Mouse (Mus musculus): Measurements from ENCODE around the gene Papln. TPM values are rescaled to one million over a fixed set of nuclear protein-coding genes. Genes with fewer than 3 reads are reported as not detected.
A peak's percentile ranks its signal among the peaks of the same experiment; 100 is the strongest.

The Papln gene
- polyA plus RNA-seq, 1 experiment from 2014 or later: 0.53 TPM

- H3K27ac ChIP-seq (ENCODE audit: low read depth, low read length): no peak overlapping the region
- no peaks in the 10 kb centered on the region for H3K36me3 ChIP-seq (ENCODE audit: control insufficient read depth, insufficient read depth, low read length)
- WGBS: 13% methylated on average over 4 of the region's 4 CpGs
- peaks cover 27% of the 10 kb centered on the region for H3K4me1 ChIP-seq (ENCODE audit: control insufficient read depth, insufficient read depth, low read length)
- no peaks in the 10 kb centered on the region for H3K27me3 ChIP-seq (ENCODE audit: control insufficient read depth, insufficient read depth, low read length)
- H3K9ac ChIP-seq (ENCODE audit: low read depth, low read length): no peak overlapping the region
- no peak overlapping the region for H3K4me2 ChIP-seq (replicated peaks; ENCODE audit: low read depth, low read length)
- no peak for ATAC-seq (ENCODE audit: low FRiP score, low TSS enrichment)
- H3K9me3 ChIP-seq (ENCODE audit: control insufficient read depth, low read length): no peaks in the 10 kb centered on the region
- H3K4me3 ChIP-seq (ENCODE audit: low read length): no peak overlapping the region
Measured at GRCm38 (mm10) chr12:83762706-83763105, 728 bp upstream of the Papln start.

GRCm38 (mm10) chr12:83764044-83764365 lies 571 bp downstream of the Papln start:
- Histone ChIP-seq H3K4me2 (replicated peaks; ENCODE audit: low read depth, low read length) (peak overlapping the region; percentile 64), H3K36me3 (ENCODE audit: control insufficient read depth, insufficient read depth, low read length) (no peaks in the 10 kb centered on the region), H3K4me1 (ENCODE audit: control insufficient read depth, insufficient read depth, low read length) (peaks cover 40% of the 10 kb centered on the region), H3K27ac (ENCODE audit: low read depth, low read length) (no peak overlapping the region), H3K27me3 (ENCODE audit: control insufficient read depth, insufficient read depth, low read length) (no peaks in the 10 kb centered on the region), H3K9ac (ENCODE audit: low read depth, low read length) (0 out of 2 replicates have a peak overlapping the region, but pooled peaks have one; percentile 47), H3K4me3 (ENCODE audit: low read length) (peak overlapping the region; percentile 27), H3K9me3 (ENCODE audit: control insufficient read depth, low read length) (no peaks in the 10 kb centered on the region)
- no peak for ATAC-seq (ENCODE audit: low FRiP score, low TSS enrichment)
- 7% methylated on average over 14 of the region's 14 CpGs for WGBS

- Histone ChIP-seq H3K4me1 (ENCODE audit: control insufficient read depth, insufficient read depth, low read length) (peaks cover 43% of the 10 kb centered on the region), H3K4me2 (replicated peaks; ENCODE audit: low read depth, low read length) (peak overlapping the region; percentile 64; the same call in 1 of the 2 replicates), H3K4me3 (ENCODE audit: low read length) (no peak overlapping the region), H3K36me3 (ENCODE audit: control insufficient read depth, insufficient read depth, low read length) (no peaks in the 10 kb centered on the region), H3K27me3 (ENCODE audit: control insufficient read depth, insufficient read depth, low read length) (no peaks in the 10 kb centered on the region), H3K9ac (ENCODE audit: low read depth, low read length) (no peak overlapping the region), H3K9me3 (ENCODE audit: control insufficient read depth, low read length) (no peaks in the 10 kb centered on the region), H3K27ac (ENCODE audit: low read depth, low read length) (no peak overlapping the region)
- WGBS: 76% methylated on average over 10 of the region's 10 CpGs
- ATAC-seq (ENCODE audit: low FRiP score, low TSS enrichment): no peak
Measured at GRCm38 (mm10) chr12:83764519-83764918, 1.1 kb downstream of the Papln start.

DNA sequence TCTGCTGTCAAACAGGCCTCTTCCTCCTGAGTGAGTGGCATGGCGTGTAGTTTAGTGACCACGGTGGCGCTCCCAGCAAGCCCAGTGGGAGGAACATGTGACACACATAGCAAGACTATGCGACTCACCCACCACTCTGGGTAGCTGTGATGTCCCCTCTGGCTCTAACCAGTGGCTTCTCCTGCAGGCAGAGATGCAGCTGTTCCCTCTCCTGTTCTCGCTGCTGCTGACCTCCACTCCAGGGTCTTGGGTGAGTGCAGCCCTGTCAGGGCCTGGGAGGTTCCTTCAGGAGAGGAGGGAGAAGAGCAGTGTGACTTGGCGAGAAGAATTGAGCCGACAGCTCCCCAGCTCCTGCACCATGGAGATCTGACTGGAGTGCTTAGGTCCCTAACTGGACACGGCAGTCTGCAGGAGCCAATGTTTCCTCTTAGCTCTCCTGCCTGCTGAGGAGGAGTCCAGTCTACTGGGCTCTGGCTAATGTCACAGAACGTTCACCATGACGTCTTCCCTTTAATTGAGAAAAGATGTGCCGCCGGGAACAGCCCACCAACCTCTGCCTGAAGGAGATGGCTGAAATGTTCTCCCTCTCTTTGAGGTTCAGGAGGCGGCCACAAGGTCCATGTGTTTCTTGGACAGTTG lies 2.6 kb downstream of the Papln start:
- Histone ChIP-seq H3K4me2 (replicated peaks; ENCODE audit: low read depth, low read length) (no peak overlapping the region), H3K27ac (ENCODE audit: low read depth, low read length) (no peak overlapping the region), H3K4me1 (ENCODE audit: control insufficient read depth, insufficient read depth, low read length) (peaks cover 56% of the 10 kb centered on the region), H3K36me3 (ENCODE audit: control insufficient read depth, insufficient read depth, low read length) (no peaks in the 10 kb centered on the region), H3K27me3 (ENCODE audit: control insufficient read depth, insufficient read depth, low read length) (no peaks in the 10 kb centered on the region), H3K4me3 (ENCODE audit: low read length) (no peak overlapping the region), H3K9me3 (ENCODE audit: control insufficient read depth, low read length) (no peaks in the 10 kb centered on the region), H3K9ac (ENCODE audit: low read depth, low read length) (no peak overlapping the region)
- 80% methylated on average over 13 of the region's 13 CpGs for WGBS
- no peak for ATAC-seq (ENCODE audit: low FRiP score, low TSS enrichment)

DNA sequence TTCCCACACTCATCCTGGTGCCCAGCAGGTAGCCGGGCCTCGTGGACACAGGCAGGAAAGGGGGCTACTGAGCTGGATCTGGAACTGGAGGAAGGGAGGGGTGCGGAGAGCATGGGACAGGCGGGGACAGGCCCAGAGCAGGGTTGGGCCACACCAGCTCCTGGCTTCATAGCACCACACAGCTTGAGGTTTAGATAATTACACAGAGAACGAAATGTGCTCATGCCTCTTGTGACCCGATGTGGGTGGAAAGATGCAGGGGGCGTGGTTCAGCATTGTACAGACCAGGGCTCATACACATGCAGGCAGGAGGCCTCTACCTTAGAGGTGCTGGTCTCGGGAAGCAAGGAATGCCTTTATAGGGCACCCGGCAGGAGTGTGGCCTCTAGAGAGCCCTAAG lies 4.4 kb downstream of the Papln start:
- Histone ChIP-seq H3K9me3 (ENCODE audit: control insufficient read depth, low read length) (no peaks in the 10 kb centered on the region), H3K27ac (ENCODE audit: low read depth, low read length) (peak overlapping the region; percentile 76), H3K9ac (ENCODE audit: low read depth, low read length) (no peak overlapping the region), H3K36me3 (ENCODE audit: control insufficient read depth, insufficient read depth, low read length) (no peaks in the 10 kb centered on the region), H3K4me1 (ENCODE audit: control insufficient read depth, insufficient read depth, low read length) (peaks cover 47% of the 10 kb centered on the region), H3K4me3 (ENCODE audit: low read length) (no peak overlapping the region), H3K27me3 (ENCODE audit: control insufficient read depth, insufficient read depth, low read length) (no peaks in the 10 kb centered on the region), H3K4me2 (replicated peaks; ENCODE audit: low read depth, low read length) (no peak overlapping the region)
- 57% methylated on average over 9 of the region's 9 CpGs for WGBS
- peak; percentile 1; the same call in 1 of the 2 replicates for ATAC-seq (ENCODE audit: low FRiP score, low TSS enrichment)

DNA sequence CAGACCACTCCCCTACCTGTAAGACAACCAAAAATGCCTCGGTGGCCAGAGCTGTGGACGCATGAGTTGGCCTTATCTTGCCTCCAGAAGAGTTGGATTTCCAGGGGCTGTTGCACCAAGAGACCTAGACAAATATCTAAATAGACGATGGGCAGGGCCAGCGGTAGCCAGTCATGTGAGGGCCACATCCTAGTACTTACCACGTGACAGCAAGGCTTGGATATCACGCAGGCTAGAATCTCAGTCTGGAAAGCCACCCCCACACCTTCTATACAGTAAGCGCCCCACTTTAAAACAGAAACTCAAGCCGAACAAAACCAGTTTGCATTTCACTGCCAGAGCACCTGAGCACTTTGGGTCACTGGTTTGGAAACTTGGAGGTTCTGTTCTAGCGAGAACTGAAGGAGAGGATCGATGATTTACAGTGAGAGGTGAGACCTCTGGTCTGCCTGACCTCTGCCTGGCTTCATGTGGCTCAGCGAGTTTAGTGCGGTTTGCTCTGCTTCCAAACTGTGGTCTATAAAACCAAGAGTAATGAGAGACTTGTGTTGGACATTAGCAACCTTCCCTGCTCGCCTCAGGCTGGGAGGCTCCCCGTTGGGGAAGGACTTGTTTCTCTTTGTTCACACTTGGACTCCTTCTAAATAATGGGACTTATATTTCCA lies 4.9 kb downstream of the Papln start:
- ATAC-seq (ENCODE audit: low FRiP score, low TSS enrichment): peak; percentile 69
- H3K27me3 ChIP-seq (ENCODE audit: control insufficient read depth, insufficient read depth, low read length): no peaks in the 10 kb centered on the region
- no peak overlapping the region for H3K4me3 ChIP-seq (ENCODE audit: low read length)
- no peaks in the 10 kb centered on the region for H3K9me3 ChIP-seq (ENCODE audit: control insufficient read depth, low read length)
- peak overlapping the region; percentile 76 for H3K27ac ChIP-seq (ENCODE audit: low read depth, low read length)
- H3K9ac ChIP-seq (ENCODE audit: low read depth, low read length): no peak overlapping the region
- peaks cover 42% of the 10 kb centered on the region for H3K4me1 ChIP-seq (ENCODE audit: control insufficient read depth, insufficient read depth, low read length)
- no peak overlapping the region for H3K4me2 ChIP-seq (replicated peaks; ENCODE audit: low read depth, low read length)
- no peaks in the 10 kb centered on the region for H3K36me3 ChIP-seq (ENCODE audit: control insufficient read depth, insufficient read depth, low read length)
- WGBS: 19% methylated on average over 14 of the region's 14 CpGs

GRCm38 (mm10) chr12:83770418-83771256 lies 7.2 kb downstream of the Papln start:
- H3K9ac ChIP-seq (ENCODE audit: low read depth, low read length): peak overlapping the region; percentile 8
- H3K27ac ChIP-seq (ENCODE audit: low read depth, low read length): peak overlapping the region; percentile 62; the same call in 1 of the 2 replicates
- H3K36me3 ChIP-seq (ENCODE audit: control insufficient read depth, insufficient read depth, low read length): no peaks in the 10 kb centered on the region
- 5% methylated on average over 25 of the region's 25 CpGs for WGBS
- no peaks in the 10 kb centered on the region for H3K9me3 ChIP-seq (ENCODE audit: control insufficient read depth, low read length)
- ATAC-seq (ENCODE audit: low FRiP score, low TSS enrichment): peak; percentile 50
- H3K4me2 ChIP-seq (replicated peaks; ENCODE audit: low read depth, low read length): peak overlapping the region; percentile 41
- H3K4me3 ChIP-seq (ENCODE audit: low read length): peak overlapping the region; percentile 10; the same call in 1 of the 2 replicates
- peaks cover 30% of the 10 kb centered on the region for H3K4me1 ChIP-seq (ENCODE audit: control insufficient read depth, insufficient read depth, low read length)
- no peaks in the 10 kb centered on the region for H3K27me3 ChIP-seq (ENCODE audit: control insufficient read depth, insufficient read depth, low read length)

- H3K4me3 ChIP-seq (ENCODE audit: low read length): no peak overlapping the region
- H3K27ac ChIP-seq (ENCODE audit: low read depth, low read length): no peak overlapping the region
- WGBS: 84% methylated on average over 12 of the region's 12 CpGs
- no peak for ATAC-seq (ENCODE audit: low FRiP score, low TSS enrichment)
- no peaks in the 10 kb centered on the region for H3K36me3 ChIP-seq (ENCODE audit: control insufficient read depth, insufficient read depth, low read length)
- H3K9me3 ChIP-seq (ENCODE audit: control insufficient read depth, low read length): no peaks in the 10 kb centered on the region
- H3K4me2 ChIP-seq (replicated peaks; ENCODE audit: low read depth, low read length): no peak overlapping the region
- H3K27me3 ChIP-seq (ENCODE audit: control insufficient read depth, insufficient read depth, low read length): no peaks in the 10 kb centered on the region
- peaks cover 2% of the 10 kb centered on the region; the same call in 1 of the 2 replicates for H3K4me1 ChIP-seq (ENCODE audit: control insufficient read depth, insufficient read depth, low read length)
- no peak overlapping the region for H3K9ac ChIP-seq (ENCODE audit: low read depth, low read length)
Measured at GRCm38 (mm10) chr12:83775621-83776020, 12.2 kb downstream of the Papln start.

DNA sequence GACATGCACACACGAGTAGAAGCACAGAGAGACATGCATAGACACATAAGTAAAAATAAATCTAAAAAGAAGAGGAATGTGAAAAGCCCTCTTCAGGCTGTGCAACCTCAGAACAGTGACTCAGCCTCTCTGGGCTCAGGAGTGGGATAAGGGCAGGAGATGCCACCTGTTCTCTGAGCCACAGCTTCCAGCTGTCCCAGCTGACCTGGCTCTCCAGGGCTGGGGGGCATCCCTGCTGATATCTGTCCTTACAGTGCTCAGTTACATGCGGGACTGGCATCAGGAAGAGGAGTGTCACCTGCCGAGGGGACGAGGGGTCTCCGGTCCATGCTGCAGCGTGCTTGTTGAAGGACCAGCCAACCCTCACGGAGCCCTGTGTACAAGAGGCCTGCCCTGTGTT lies 13.3 kb downstream of the Papln start:
- Histone ChIP-seq H3K4me1 (ENCODE audit: control insufficient read depth, insufficient read depth, low read length) (no peaks in the 10 kb centered on the region), H3K4me2 (replicated peaks; ENCODE audit: low read depth, low read length) (no peak overlapping the region), H3K36me3 (ENCODE audit: control insufficient read depth, insufficient read depth, low read length) (no peaks in the 10 kb centered on the region), H3K9me3 (ENCODE audit: control insufficient read depth, low read length) (no peaks in the 10 kb centered on the region), H3K27me3 (ENCODE audit: control insufficient read depth, insufficient read depth, low read length) (no peaks in the 10 kb centered on the region), H3K4me3 (ENCODE audit: low read length) (no peak overlapping the region), H3K27ac (ENCODE audit: low read depth, low read length) (no peak overlapping the region), H3K9ac (ENCODE audit: low read depth, low read length) (no peak overlapping the region)
- 90% methylated on average over 7 of the region's 7 CpGs for WGBS
- ATAC-seq (ENCODE audit: low FRiP score, low TSS enrichment): no peak
